8 mouse cellular contexts compared by ENCODE assay signal in the genomic region with DNA sequence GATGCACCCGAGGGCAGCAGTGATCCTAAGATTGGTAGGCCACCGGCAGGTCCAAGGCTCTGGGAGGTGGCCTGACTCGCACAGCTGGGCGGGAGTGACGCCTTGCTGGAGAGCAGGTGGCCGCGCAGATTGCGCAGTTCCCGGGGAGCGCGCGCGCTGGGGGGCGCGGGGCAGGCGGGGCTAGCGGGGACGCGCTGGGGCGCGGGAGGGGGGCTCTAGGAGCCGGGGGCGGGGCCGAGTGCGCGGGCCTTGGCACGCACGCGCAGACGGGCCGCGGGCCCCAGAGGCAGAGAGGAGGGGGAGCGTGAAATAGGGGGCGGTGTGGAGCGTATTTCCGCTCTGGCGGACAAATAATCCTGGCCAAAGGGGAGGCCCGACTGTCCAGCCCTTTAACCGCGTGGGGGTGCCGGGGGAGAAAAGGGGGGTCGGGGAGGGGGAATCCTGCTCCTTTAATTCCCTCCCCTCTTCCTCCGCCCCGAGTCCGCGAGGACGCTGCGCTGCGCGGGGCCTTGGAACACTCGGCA. TPM values are rescaled to one million over a fixed set of nuclear protein-coding genes. Genes with fewer than 3 reads are reported as not detected.
DNase-seq lines count a peak whose midpoint lies in the region; ATAC-seq and TF ChIP-seq lines count a peak whose summit lies in the region.

No protein-coding gene starts in this region.

- TF ChIP-seq CTCF in brain, embryonic 14.5 days (IDR thresholded peaks at IDR 0.05; ENCODE audit: borderline replicate concordance, extremely low read depth, insufficient read depth, insufficient read length) = peak; percentile 10; the same call in 1 of the 2 replicates

- peaks cover 29% of the 10 kb centered on the region for H3K4me1 ChIP-seq in heart, embryonic 11.5 days (ENCODE audit: control insufficient read depth, insufficient read depth, low read length)
- H3K4me1 ChIP-seq in kidney, embryonic 15.5 days = peaks cover 36% of the 10 kb centered on the region

- peak overlapping the region; percentile 96 for H3K9ac ChIP-seq in heart, embryonic 11.5 days (ENCODE audit: low read depth, low read length)
- peak overlapping the region; percentile 73 for H3K9ac ChIP-seq in kidney, embryonic 15.5 days

- peak; percentile 40; the same call in 1 of the 2 replicates for TF ChIP-seq POLR2A in brain, embryonic 14.5 days (IDR thresholded peaks at IDR 0.05; ENCODE audit: borderline replicate concordance, extremely low read depth, insufficient read depth, insufficient read length, poor library complexity, severe bottlenecking)

- peak overlapping the region; percentile 92 for H3K4me2 ChIP-seq in heart, embryonic 11.5 days
- H3K4me2 ChIP-seq in kidney, embryonic 15.5 days = peak overlapping the region; percentile 92

- H3K27me3 ChIP-seq in heart, embryonic 11.5 days (ENCODE audit: control insufficient read depth, insufficient read depth, low read length) = no peaks in the 10 kb centered on the region
- H3K27me3 ChIP-seq in kidney, embryonic 15.5 days = no peaks in the 10 kb centered on the region

- no peaks in the 10 kb centered on the region for H3K9me3 ChIP-seq in heart, embryonic 11.5 days (replicated peaks; ENCODE audit: control insufficient read depth, low read length)
- no peaks in the 10 kb centered on the region for H3K9me3 ChIP-seq in kidney, embryonic 15.5 days (replicated peaks)

- peaks cover 9% of the 10 kb centered on the region for H3K36me3 ChIP-seq in heart, embryonic 11.5 days (ENCODE audit: control insufficient read depth, insufficient read depth, low read length)
- peaks cover 10% of the 10 kb centered on the region for H3K36me3 ChIP-seq in kidney, embryonic 15.5 days

- H3K4me3 ChIP-seq in heart, embryonic 11.5 days (ENCODE audit: low read depth, low read length) = peak overlapping the region; percentile 95
- H3K4me3 ChIP-seq in kidney, embryonic 15.5 days (replicated peaks) = peak overlapping the region; percentile 83

- peak; percentile 63 for ATAC-seq in erythroblast, adult 5-6 weeks (replicated peaks; ENCODE audit: low FRiP score, poor library complexity, severe bottlenecking)
- peak; percentile 81 for ATAC-seq in heart, embryonic 11.5 days (replicated peaks; ENCODE audit: insufficient number of reproducible peaks, low FRiP score, low TSS enrichment)
- peak; percentile 92 for ATAC-seq in kidney, embryonic 15.5 days (replicated peaks; ENCODE audit: low FRiP score)

- H3K27ac ChIP-seq in heart, embryonic 11.5 days (ENCODE audit: low read depth, low read length) = peak overlapping the region; percentile 89
- H3K27ac ChIP-seq in kidney, embryonic 15.5 days = peak overlapping the region; percentile 97

- WGBS in heart, embryonic 11.5 days (ENCODE audit: insufficient replicate concordance) = 2% methylated on average over 37 of the region's 51 CpGs
- WGBS in kidney, embryonic 15.5 days = 1% methylated on average over 22 of the region's 51 CpGs

- DNase-seq in CD4-positive helper T cell, adult 2 months (ENCODE audit: low read depth, low spot score) = peak; percentile 91
- peak; percentile 99 for DNase-seq in brain, embryonic 14.5 days (ENCODE audit: low read depth)
- peak; percentile 93 for DNase-seq in liver
- DNase-seq in monocyte, adult 2 months (ENCODE audit: low read depth in 1 of 2, low spot score in 2 of 2) = peak; percentile 18 to 72
- peak; percentile 77 to 84 for DNase-seq in spleen, postnatal 14 days (ENCODE audit: low spot score in 2 of 2)

RNA-seq across cellular contexts. Expression of gene C2, which starts 3.9 kb away (rescaled TPM):
- 1.1 and 2.3 TPM in 2 replicates for polyA plus RNA-seq in brain, embryonic 14.5 days (2012; rRNA removed)
- 3.6 TPM in 1 of 2 replicates, not detected in the other for total RNA-seq in erythroblast, adult 5-6 weeks (2015; ENCODE audit: low replicate concordance)
- total RNA-seq in erythroblast, adult 5-6 weeks (2017; ENCODE audit: low replicate concordance) = 0.98 TPM in 1 of 2 replicates, not detected in the other
- 0.70 and 0.94 TPM in 2 replicates for polyA plus RNA-seq in heart, embryonic 11.5 days (2014; fragmentation: Nextera tagmentation; extraction: Ambion mirVana)
- 2.6 and 3.6 TPM in 2 replicates for polyA plus RNA-seq in kidney, embryonic 15.5 days (2015; fragmentation: Nextera tagmentation; extraction: Ambion mirVana)

RNA-seq across cellular contexts. Expression of gene Ehmt2, which starts 4.1 kb away (rescaled TPM):
- polyA plus RNA-seq in brain, embryonic 14.5 days (2012; rRNA removed) = 350 and 361 TPM in 2 replicates
- total RNA-seq in erythroblast, adult 5-6 weeks (2015; ENCODE audit: low replicate concordance) = 18.8 and 19.9 TPM in 2 replicates
- total RNA-seq in erythroblast, adult 5-6 weeks (2017; ENCODE audit: low replicate concordance) = 18.8 and 22.0 TPM in 2 replicates
- 32.4 and 42.3 TPM in 2 replicates for polyA plus RNA-seq in heart, embryonic 11.5 days (2014; fragmentation: Nextera tagmentation; extraction: Ambion mirVana)
- polyA plus RNA-seq in kidney, embryonic 15.5 days (2015; fragmentation: Nextera tagmentation; extraction: Ambion mirVana) = 80.1 and 93.7 TPM in 2 replicates

RNA-seq across cellular contexts. Expression of gene Gm20547, which starts 12.3 kb away (rescaled TPM):
- 0.04 TPM in 1 of 2 replicates, not detected in the other for polyA plus RNA-seq in brain, embryonic 14.5 days (2012; rRNA removed)
- total RNA-seq in erythroblast, adult 5-6 weeks (2015; ENCODE audit: low replicate concordance) = 1.5 TPM in 1 of 2 replicates, not detected in the other
- total RNA-seq in erythroblast, adult 5-6 weeks (2017; ENCODE audit: low replicate concordance) = not detected in 2 replicates
- not detected in 2 replicates for polyA plus RNA-seq in heart, embryonic 11.5 days (2014; fragmentation: Nextera tagmentation; extraction: Ambion mirVana)
- not detected in 2 replicates for polyA plus RNA-seq in kidney, embryonic 15.5 days (2015; fragmentation: Nextera tagmentation; extraction: Ambion mirVana)

RNA-seq across cellular contexts. Expression of gene Zbtb12, which starts 14.9 kb away (rescaled TPM):
- polyA plus RNA-seq in brain, embryonic 14.5 days (2012; rRNA removed) = 116 and 135 TPM in 2 replicates
- total RNA-seq in erythroblast, adult 5-6 weeks (2015; ENCODE audit: low replicate concordance) = 0.38 and 0.42 TPM in 2 replicates
- 0.98 TPM in 1 of 2 replicates, not detected in the other for total RNA-seq in erythroblast, adult 5-6 weeks (2017; ENCODE audit: low replicate concordance)
- 0.52 and 0.59 TPM in 2 replicates for polyA plus RNA-seq in heart, embryonic 11.5 days (2014; fragmentation: Nextera tagmentation; extraction: Ambion mirVana)
- polyA plus RNA-seq in kidney, embryonic 15.5 days (2015; fragmentation: Nextera tagmentation; extraction: Ambion mirVana) = 5.0 TPM in 2 replicates

RNA-seq across cellular contexts. Expression of gene Slc44a4, which starts 20.1 kb away (rescaled TPM):
- polyA plus RNA-seq in brain, embryonic 14.5 days (2012; rRNA removed) = 0.06 and 0.07 TPM in 2 replicates
- not detected in 2 replicates for total RNA-seq in erythroblast, adult 5-6 weeks (2015; ENCODE audit: low replicate concordance)
- total RNA-seq in erythroblast, adult 5-6 weeks (2017; ENCODE audit: low replicate concordance) = not detected in 2 replicates
- polyA plus RNA-seq in heart, embryonic 11.5 days (2014; fragmentation: Nextera tagmentation; extraction: Ambion mirVana) = 0.10 and 0.13 TPM in 2 replicates
- 12.4 and 13.0 TPM in 2 replicates for polyA plus RNA-seq in kidney, embryonic 15.5 days (2015; fragmentation: Nextera tagmentation; extraction: Ambion mirVana)

Comparison
In these comparisons a context has a peak if more than half of its experiments do, and no peak if none do; other contexts are left out.
1. Peak in every context shown above with its lines: DNase-seq, ATAC-seq, H3K4me3 ChIP-seq and H3K27ac ChIP-seq.
2. DNase-seq: peak in every context shown above with its lines; median percentile 99 in brain, embryonic 14.5 days; 93 in liver; 91 in CD4-positive helper T cell, adult 2 months; 80 in spleen, postnatal 14 days; 45 in monocyte, adult 2 months.